ENCODE assay signal across 7 mouse cellular contexts in genomic region chr3:118428523-118428922, GRCm38 (mm10).
DNase-seq lines count a peak whose midpoint lies in the region; ATAC-seq and TF ChIP-seq lines count a peak whose summit lies in the region.

No protein-coding gene starts in this region.

- no peak for ATAC-seq in kidney, embryonic 15.5 days (replicated peaks; ENCODE audit: low FRiP score)

- no peaks in the 10 kb centered on the region for H3K4me1 ChIP-seq in kidney, adult 2 months (ENCODE audit: control insufficient read depth, insufficient read depth, low read length)
- H3K4me1 ChIP-seq in kidney, embryonic 15.5 days: peaks cover 25% of the 10 kb centered on the region

- peak; percentile 79 for TF ChIP-seq CTCF in kidney, adult 2 months (conservative IDR thresholded peaks at IDR 0.05; ENCODE audit: insufficient read depth, insufficient read length, low read depth, low read length)

- no peak overlapping the region for H3K4me2 ChIP-seq in kidney, embryonic 15.5 days

- no peak overlapping the region for H3K9ac ChIP-seq in kidney, embryonic 15.5 days

- TF ChIP-seq POLR2A in kidney, adult 2 months (IDR thresholded peaks at IDR 0.05; ENCODE audit: low read depth, low read length): no peak

- no peak overlapping the region for H3K27ac ChIP-seq in kidney, adult 2 months (ENCODE audit: insufficient read depth, low read depth, low read length)
- no peak overlapping the region for H3K27ac ChIP-seq in kidney, embryonic 15.5 days

- no peaks in the 10 kb centered on the region for H3K36me3 ChIP-seq in kidney, adult 2 months (ENCODE audit: control insufficient read depth, insufficient read depth, low read length)
- H3K36me3 ChIP-seq in kidney, embryonic 15.5 days: no peaks in the 10 kb centered on the region

- 0 out of 2 replicates have a peak, but pooled peaks cover 2% of the 10 kb centered on the region for H3K27me3 ChIP-seq in kidney, adult 2 months (replicated peaks; ENCODE audit: control insufficient read depth, insufficient read depth, low read length)
- peaks cover 38% of the 10 kb centered on the region for H3K27me3 ChIP-seq in kidney, embryonic 15.5 days

- intact Hi-C loops in left cerebral cortex, postnatal 14 days (cut with DNase I): loop anchor here (5.0 to 10.0 kb wide), 2 partner anchors 454 to 1764 kb away; no protein-coding TSS in a partner anchor

- no peaks in the 10 kb centered on the region for H3K9me3 ChIP-seq in kidney, embryonic 15.5 days (replicated peaks)

- DNase-seq in kidney, adult 2 months: peak; percentile 51
- peak; percentile 78 for DNase-seq in MN1 (ENCODE audit: low spot score)
- peak; percentile 81 for DNase-seq in brain, adult 2 months (ENCODE audit: low read depth, low spot score)
- DNase-seq in frontal cortex, postnatal 36 days (ENCODE audit: low spot score in 2 of 2): peak; percentile 75 to 84
- peak; percentile 67 to 83 for DNase-seq in left cerebral cortex, postnatal 14 days (ENCODE audit: low spot score in 2 of 2)
- peak; percentile 70 for DNase-seq in right cerebral cortex, postnatal 25 days

- no peak overlapping the region for H3K4me3 ChIP-seq in kidney, adult 2 months (ENCODE audit: insufficient read depth, low read depth, low read length)
- H3K4me3 ChIP-seq in kidney, embryonic 15.5 days (replicated peaks): no peak overlapping the region

- WGBS in kidney, adult 2 months: under 1% methylated on average over 5 of the region's 5 CpGs
- under 1% methylated on average over 5 of the region's 5 CpGs for WGBS in kidney, embryonic 15.5 days
